Mouse (Mus musculus): ENCODE results near the gene Cacna2d1. TPM values are rescaled to one million over a fixed set of nuclear protein-coding genes. Genes with fewer than 3 reads are reported as not detected.

Cacna2d1 gene
- polyA plus RNA-seq, 1 experiment from 2014 or later: 20.3 TPM

DNA sequence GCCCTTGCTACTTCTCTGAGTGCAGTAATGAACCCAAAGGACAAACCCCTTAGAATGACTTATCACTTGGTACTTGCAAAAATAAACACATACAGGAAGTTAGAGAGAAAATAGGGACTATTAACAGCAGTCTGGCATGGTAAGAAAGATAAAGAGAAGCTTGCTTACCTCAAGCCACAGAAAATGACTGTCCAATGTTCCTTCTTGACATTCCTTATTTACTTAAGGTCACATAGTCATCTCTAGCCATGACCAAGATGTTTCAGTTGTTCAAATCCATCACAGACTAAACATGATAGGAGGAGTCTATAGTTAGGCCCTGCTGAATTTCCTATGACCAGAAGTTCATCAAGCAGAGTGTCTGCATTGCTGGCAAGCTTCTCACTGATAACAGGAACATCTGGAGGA, 381.5 kb downstream of the Cacna2d1 start:
- no peak for ATAC-seq (ENCODE audit: insufficient number of reproducible peaks, low FRiP score, low TSS enrichment, low read depth)
- Histone ChIP-seq H3K36me3 (0 out of 2 replicates have a peak, but pooled peaks cover 5% of the 10 kb centered on the region), H3K4me1 (no peaks in the 10 kb centered on the region), H3K9ac (no peak overlapping the region), H3K4me3 (no peak overlapping the region), H3K4me2 (no peak overlapping the region), H3K27me3 (no peaks in the 10 kb centered on the region), H3K27ac (no peak overlapping the region), H3K9me3 (no peaks in the 10 kb centered on the region)

GRCm38 (mm10) chr5:16317680-16318242, 383.3 kb downstream of the Cacna2d1 start:
- 0 out of 2 replicates have a peak, but pooled peaks cover 5% of the 10 kb centered on the region for H3K36me3 ChIP-seq
- H3K4me1 ChIP-seq: no peaks in the 10 kb centered on the region
- H3K4me2 ChIP-seq: no peak overlapping the region
- H3K27me3 ChIP-seq: no peaks in the 10 kb centered on the region
- H3K9ac ChIP-seq: no peak overlapping the region
- no peak for ATAC-seq (ENCODE audit: insufficient number of reproducible peaks, low FRiP score, low TSS enrichment, low read depth)
- H3K4me3 ChIP-seq: no peak overlapping the region
- no peak overlapping the region for H3K27ac ChIP-seq
- H3K9me3 ChIP-seq: no peaks in the 10 kb centered on the region
- 76% methylated on average over 4 of the region's 4 CpGs for WGBS

- Histone ChIP-seq H3K4me3 (no peak overlapping the region), H3K27ac (no peak overlapping the region), H3K36me3 (no peaks in the 10 kb centered on the region), H3K4me1 (no peaks in the 10 kb centered on the region), H3K9me3 (no peaks in the 10 kb centered on the region), H3K27me3 (no peaks in the 10 kb centered on the region), H3K9ac (no peak overlapping the region), H3K4me2 (no peak overlapping the region)
- WGBS: 85% methylated on average over 3 of the region's 3 CpGs
- no peak for ATAC-seq (ENCODE audit: insufficient number of reproducible peaks, low FRiP score, low TSS enrichment, low read depth)
Observed at GRCm38 (mm10) chr5:16326610-16327009, 392.1 kb downstream of the Cacna2d1 start.

DNA sequence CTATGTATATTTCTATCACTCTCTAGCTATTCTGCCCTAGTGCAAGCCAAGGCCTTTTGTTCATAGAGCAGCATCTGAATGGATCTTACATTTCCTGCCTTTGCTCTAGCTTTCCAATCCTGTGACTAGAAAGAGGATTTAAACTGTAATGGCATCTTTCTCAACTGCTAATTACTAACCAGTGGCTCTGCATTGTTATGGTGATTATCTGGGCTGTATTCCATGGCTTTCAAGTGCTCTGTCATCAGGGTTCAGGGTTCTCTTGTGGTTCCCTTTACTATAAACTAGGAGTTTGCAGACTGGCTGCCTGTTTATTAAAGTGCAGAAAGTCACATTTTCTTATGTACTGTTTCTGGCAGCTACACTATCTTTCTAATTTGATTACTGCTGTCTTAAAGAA, 410.9 kb downstream of the Cacna2d1 start:
- Histone ChIP-seq H3K4me2 (no peak overlapping the region), H3K9me3 (no peaks in the 10 kb centered on the region), H3K4me3 (no peak overlapping the region), H3K9ac (no peak overlapping the region), H3K27ac (no peak overlapping the region), H3K27me3 (no peaks in the 10 kb centered on the region), H3K4me1 (no peaks in the 10 kb centered on the region), H3K36me3 (no peaks in the 10 kb centered on the region)
- no peak for ATAC-seq (ENCODE audit: insufficient number of reproducible peaks, low FRiP score, low TSS enrichment, low read depth)

DNA sequence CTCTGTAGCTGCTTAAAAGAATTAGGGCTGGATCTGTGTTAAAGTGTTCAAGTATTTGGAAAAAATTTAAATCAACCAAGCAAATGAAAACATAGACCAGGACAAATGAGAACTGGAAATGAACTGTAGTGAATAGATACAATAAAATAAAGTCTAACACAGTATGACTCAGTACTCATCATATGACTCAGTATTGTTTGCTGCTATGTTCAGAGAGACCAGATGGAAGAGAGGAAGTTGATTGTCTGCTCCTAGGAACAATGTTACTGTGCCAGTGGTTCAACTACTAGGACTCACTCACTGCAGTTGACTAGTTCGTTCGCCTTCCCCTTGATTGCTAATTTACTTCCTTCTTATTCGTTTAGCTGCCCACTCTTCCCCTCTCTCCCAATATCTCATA, 421.3 kb downstream of the Cacna2d1 start:
- Histone ChIP-seq H3K36me3 (no peaks in the 10 kb centered on the region), H3K4me3 (no peak overlapping the region), H3K9ac (no peak overlapping the region), H3K4me2 (no peak overlapping the region), H3K9me3 (no peaks in the 10 kb centered on the region), H3K27ac (no peak overlapping the region), H3K27me3 (no peaks in the 10 kb centered on the region), H3K4me1 (no peaks in the 10 kb centered on the region)
- 88% methylated on average over 3 of the region's 3 CpGs for WGBS
- ATAC-seq (ENCODE audit: insufficient number of reproducible peaks, low FRiP score, low TSS enrichment, low read depth): no peak

- H3K4me2 ChIP-seq: no peak overlapping the region
- H3K27me3 ChIP-seq: no peaks in the 10 kb centered on the region
- no peaks in the 10 kb centered on the region for H3K36me3 ChIP-seq
- no peak overlapping the region for H3K27ac ChIP-seq
- H3K4me3 ChIP-seq: no peak overlapping the region
- ATAC-seq (ENCODE audit: insufficient number of reproducible peaks, low FRiP score, low TSS enrichment, low read depth): no peak
- H3K4me1 ChIP-seq: no peaks in the 10 kb centered on the region
- WGBS: 83% methylated on average over 4 of the region's 4 CpGs
- no peak overlapping the region for H3K9ac ChIP-seq
- H3K9me3 ChIP-seq: no peaks in the 10 kb centered on the region
Observed at GRCm38 (mm10) chr5:16357709-16358108, 423.2 kb downstream of the Cacna2d1 start.

DNA sequence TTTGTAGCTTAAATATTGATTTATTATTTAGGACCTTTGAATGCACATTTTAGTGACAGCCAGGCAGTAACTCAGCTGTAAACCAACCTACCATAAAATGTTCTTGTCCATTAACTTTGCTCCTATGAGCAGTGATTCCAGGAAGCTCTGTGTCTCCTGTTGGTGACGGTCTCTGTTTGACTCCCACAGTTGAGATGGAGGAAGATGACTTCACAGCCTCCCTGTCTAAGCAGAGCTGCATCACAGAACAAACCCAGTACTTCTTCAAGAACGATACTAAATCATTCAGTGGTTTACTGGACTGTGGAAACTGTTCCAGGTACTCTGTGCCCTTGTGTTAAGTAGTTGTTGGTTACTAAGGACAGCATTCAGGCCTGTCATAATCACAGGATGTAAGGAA, 427.6 kb downstream of the Cacna2d1 start:
- Histone ChIP-seq H3K4me3 (no peak overlapping the region), H3K27me3 (no peaks in the 10 kb centered on the region), H3K9me3 (no peaks in the 10 kb centered on the region), H3K36me3 (0 out of 2 replicates have a peak, but pooled peaks cover 6% of the 10 kb centered on the region), H3K27ac (no peak overlapping the region), H3K9ac (no peak overlapping the region), H3K4me1 (no peaks in the 10 kb centered on the region), H3K4me2 (no peak overlapping the region)
- 83% methylated on average over 2 of the region's 2 CpGs for WGBS
- no peak for ATAC-seq (ENCODE audit: insufficient number of reproducible peaks, low FRiP score, low TSS enrichment, low read depth)

DNA sequence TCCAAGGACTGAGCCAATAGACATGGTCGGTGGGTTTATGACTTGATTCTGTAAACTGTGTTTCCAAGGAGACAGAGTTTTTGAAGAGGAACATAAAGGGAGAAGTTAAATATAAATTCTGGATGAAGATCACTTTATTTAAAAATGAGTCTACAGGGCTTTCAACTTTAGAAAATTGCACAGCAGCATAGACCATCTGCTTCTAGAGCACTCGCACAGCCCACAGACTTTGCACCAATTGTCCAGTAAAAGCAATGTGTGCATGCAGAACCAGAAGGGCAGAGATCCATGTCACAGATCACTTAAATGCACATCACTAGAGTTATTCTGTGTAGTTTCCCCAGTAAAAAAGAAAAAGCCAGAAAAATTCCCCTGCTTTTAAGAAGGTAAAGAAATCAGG, 428.7 kb downstream of the Cacna2d1 start:
- Histone ChIP-seq H3K4me2 (no peak overlapping the region), H3K36me3 (0 out of 2 replicates have a peak, but pooled peaks cover 6% of the 10 kb centered on the region), H3K4me3 (no peak overlapping the region), H3K9me3 (no peaks in the 10 kb centered on the region), H3K9ac (no peak overlapping the region), H3K4me1 (no peaks in the 10 kb centered on the region), H3K27me3 (no peaks in the 10 kb centered on the region), H3K27ac (no peak overlapping the region)
- ATAC-seq (ENCODE audit: insufficient number of reproducible peaks, low FRiP score, low TSS enrichment, low read depth): no peak
- WGBS: 77% methylated on average over 2 of the region's 2 CpGs

DNA sequence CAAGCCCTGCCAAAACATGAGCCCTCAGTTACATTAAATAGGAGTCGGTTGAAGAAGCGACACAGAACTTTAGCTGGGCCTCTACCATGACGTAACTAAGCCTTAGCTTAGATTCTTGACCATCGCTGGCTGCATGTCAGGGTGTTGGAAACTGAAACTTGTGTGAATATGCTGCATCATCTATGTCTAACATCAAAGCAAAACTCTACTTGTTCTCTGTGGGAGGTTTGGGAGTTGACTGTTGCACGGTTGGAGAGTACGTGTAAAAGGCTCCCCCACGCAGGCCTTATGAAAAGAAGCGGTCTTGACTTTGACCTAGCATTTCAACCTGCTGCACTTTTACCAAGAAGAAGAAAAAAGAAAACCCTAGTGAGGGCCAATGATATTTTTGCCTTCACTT, 436.2 kb downstream of the Cacna2d1 start:
- H3K27ac ChIP-seq: no peak overlapping the region
- no peaks in the 10 kb centered on the region for H3K9me3 ChIP-seq
- H3K4me2 ChIP-seq: no peak overlapping the region
- WGBS: 79% methylated on average over 8 of the region's 8 CpGs
- H3K9ac ChIP-seq: no peak overlapping the region
- no peaks in the 10 kb centered on the region for H3K27me3 ChIP-seq
- no peak for ATAC-seq (ENCODE audit: insufficient number of reproducible peaks, low FRiP score, low TSS enrichment, low read depth)
- no peaks in the 10 kb centered on the region for H3K4me1 ChIP-seq
- H3K36me3 ChIP-seq: no peaks in the 10 kb centered on the region
- no peak overlapping the region for H3K4me3 ChIP-seq

- H3K27me3 ChIP-seq: no peaks in the 10 kb centered on the region
- H3K36me3 ChIP-seq: no peaks in the 10 kb centered on the region
- H3K9ac ChIP-seq: no peak overlapping the region
- no peak overlapping the region for H3K4me3 ChIP-seq
- no peak overlapping the region for H3K4me2 ChIP-seq
- no peak for ATAC-seq (ENCODE audit: insufficient number of reproducible peaks, low FRiP score, low TSS enrichment, low read depth)
- WGBS: 84% methylated on average over 4 of the region's 4 CpGs
- no peaks in the 10 kb centered on the region for H3K9me3 ChIP-seq
- H3K27ac ChIP-seq: no peak overlapping the region
- H3K4me1 ChIP-seq: no peaks in the 10 kb centered on the region
Observed at GRCm38 (mm10) chr5:16373966-16374365, 439.5 kb downstream of the Cacna2d1 start.

- H3K9ac ChIP-seq: no peak overlapping the region
- no peak overlapping the region for H3K27ac ChIP-seq
- H3K36me3 ChIP-seq: no peaks in the 10 kb centered on the region
- H3K27me3 ChIP-seq: no peaks in the 10 kb centered on the region
- ATAC-seq (ENCODE audit: insufficient number of reproducible peaks, low FRiP score, low TSS enrichment, low read depth): no peak
- H3K9me3 ChIP-seq: no peaks in the 10 kb centered on the region
- no peak overlapping the region for H3K4me3 ChIP-seq
- no peaks in the 10 kb centered on the region for H3K4me1 ChIP-seq
- H3K4me2 ChIP-seq: no peak overlapping the region
- 90% methylated on average over 3 of the region's 3 CpGs for WGBS
Observed at GRCm38 (mm10) chr5:16376329-16376908, 441.9 kb downstream of the Cacna2d1 start.

- Histone ChIP-seq H3K4me1 (no peaks in the 10 kb centered on the region), H3K4me3 (no peak overlapping the region), H3K36me3 (no peaks in the 10 kb centered on the region), H3K4me2 (no peak overlapping the region), H3K27ac (no peak overlapping the region), H3K9ac (no peak overlapping the region), H3K9me3 (no peaks in the 10 kb centered on the region), H3K27me3 (no peaks in the 10 kb centered on the region)
- 42% methylated on average over 8 of the region's 8 CpGs for WGBS
- ATAC-seq (ENCODE audit: insufficient number of reproducible peaks, low FRiP score, low TSS enrichment, low read depth): no peak
Observed at GRCm38 (mm10) chr5:16410011-16410410, 475.5 kb downstream of the Cacna2d1 start.

DNA sequence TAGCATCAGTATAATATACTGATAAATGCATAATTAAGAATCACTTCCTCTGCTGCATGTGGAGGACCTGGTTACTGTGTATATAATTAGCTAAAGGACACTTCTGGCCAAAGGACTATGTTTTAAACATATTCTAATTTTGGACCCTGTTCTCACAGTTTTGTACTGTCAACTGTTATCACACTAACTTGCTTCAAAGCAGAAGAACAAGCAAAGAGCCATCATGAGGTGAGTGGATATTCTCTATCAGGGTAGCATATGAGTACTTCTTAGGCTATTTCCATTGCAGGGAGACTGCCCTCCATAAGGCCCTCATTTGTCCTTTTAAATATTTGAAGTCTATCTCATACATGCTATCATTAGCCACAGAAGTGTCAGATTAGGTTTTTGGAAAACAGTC, 480.2 kb downstream of the Cacna2d1 start:
- no peak for ATAC-seq (ENCODE audit: insufficient number of reproducible peaks, low FRiP score, low TSS enrichment, low read depth)
- Histone ChIP-seq H3K4me1 (no peaks in the 10 kb centered on the region), H3K9me3 (no peaks in the 10 kb centered on the region), H3K27ac (no peak overlapping the region), H3K4me2 (no peak overlapping the region), H3K4me3 (no peak overlapping the region), H3K36me3 (no peaks in the 10 kb centered on the region), H3K9ac (no peak overlapping the region), H3K27me3 (no peaks in the 10 kb centered on the region)
